Mouse (Mus musculus): ENCODE measurements around the gene Nxt2. TPM values are rescaled to one million over a fixed set of nuclear protein-coding genes. Genes with fewer than 3 reads are reported as not detected.

Nxt2 gene
- 12.4 and 13.4 TPM in 2 replicates for polyA plus RNA-seq (2016; fragmentation: Nextera tagmentation; extraction: Ambion mirVana)

DNA sequence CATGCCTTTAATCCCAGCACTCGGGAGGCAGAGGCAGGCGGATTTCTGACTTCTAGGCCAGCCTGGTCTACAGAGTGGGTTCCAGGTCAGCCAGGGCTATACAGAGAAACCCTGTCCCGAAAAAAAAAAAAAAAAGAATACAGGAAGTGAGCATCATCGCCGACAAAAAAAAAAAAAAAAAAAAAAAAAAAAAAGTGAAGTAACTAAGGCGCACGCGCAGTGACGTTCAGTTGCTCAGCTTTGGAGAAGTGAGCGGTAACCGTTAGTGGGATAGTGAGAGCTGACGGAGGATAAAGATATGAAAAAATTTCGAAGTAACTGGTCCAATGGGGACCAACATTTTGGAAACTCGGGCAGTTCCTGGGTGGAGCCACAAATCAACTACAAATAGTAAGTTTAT is at the start of gene Nxt2:
Gene Nxt2 (plus strand): TSS at position 229 of the 400 bp plus-strand sequence.
- Histone ChIP-seq H3K4me3 (peak within 1 kb of the TSS; percentile 46), H3K36me3 (no peaks in the 10 kb centered on the region), H3K4me1 (no peaks in the 10 kb centered on the region), H3K9me3 (no peaks in the 10 kb centered on the region), H3K27me3 (replicated peaks) (no peaks in the 10 kb centered on the region), H3K4me2 (replicated peaks) (peak within 1 kb of the TSS; percentile 50), H3K27ac (no peak within 1 kb of the TSS), H3K9ac (no peak within 1 kb of the TSS)
- no peak for ATAC-seq (ENCODE audit: low FRiP score, low read depth)
- 90% methylated on average over 14 of the region's 14 CpGs for WGBS

DNA sequence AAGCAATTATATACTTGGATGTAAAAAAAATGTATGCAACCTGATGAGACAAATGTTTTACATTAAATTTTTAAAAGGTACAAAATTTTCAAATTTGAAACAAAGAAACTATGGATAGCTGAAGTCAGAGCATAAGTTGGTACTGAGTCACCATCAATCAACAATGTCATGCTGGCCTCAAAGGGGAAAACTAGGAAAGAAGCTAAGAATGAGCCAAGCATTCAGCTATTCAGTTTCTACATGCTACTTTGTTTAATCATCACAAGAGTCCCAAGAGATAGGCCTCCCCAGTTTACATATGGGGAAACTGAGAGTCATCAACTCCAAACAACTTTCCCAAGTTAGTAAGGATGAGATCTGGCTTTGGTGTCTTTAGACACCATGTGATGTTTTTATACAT is 49.6 kb upstream of the Nxt2 start:
- no peaks in the 10 kb centered on the region for H3K36me3 ChIP-seq
- no peak overlapping the region for H3K27ac ChIP-seq
- no peak overlapping the region for H3K4me2 ChIP-seq (replicated peaks)
- H3K4me1 ChIP-seq: no peaks in the 10 kb centered on the region
- no peak overlapping the region for H3K4me3 ChIP-seq
- H3K27me3 ChIP-seq (replicated peaks): peaks cover 5% of the 10 kb centered on the region; the same call in 1 of the 2 replicates
- H3K9me3 ChIP-seq: no peaks in the 10 kb centered on the region
- no peak for ATAC-seq (ENCODE audit: low FRiP score, low read depth)
- no peak overlapping the region for H3K9ac ChIP-seq

DNA sequence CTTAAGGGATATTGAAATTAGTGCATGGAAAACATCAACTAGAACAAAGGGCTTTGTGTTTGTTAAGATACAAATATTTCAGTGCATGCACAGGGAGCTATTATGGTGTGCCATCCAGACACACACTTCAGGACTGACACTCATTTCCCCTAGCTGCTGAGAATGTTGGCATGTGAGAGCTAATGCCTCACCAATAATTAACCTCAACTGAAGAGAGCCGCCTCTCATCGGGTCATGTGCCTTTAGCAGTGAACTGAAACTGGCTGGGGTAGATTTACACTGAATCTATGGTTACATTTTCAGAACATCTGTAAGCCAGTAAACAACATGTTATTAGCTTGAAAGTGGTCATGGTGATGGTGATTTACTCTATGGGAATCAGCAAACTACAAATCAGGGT is 44.5 kb upstream of the Nxt2 start:
- WGBS: 79% methylated on average over 2 of the region's 2 CpGs
- Histone ChIP-seq H3K4me1 (no peaks in the 10 kb centered on the region), H3K4me2 (replicated peaks) (no peak overlapping the region), H3K27ac (no peak overlapping the region), H3K36me3 (no peaks in the 10 kb centered on the region), H3K9ac (no peak overlapping the region), H3K9me3 (no peaks in the 10 kb centered on the region), H3K4me3 (no peak overlapping the region), H3K27me3 (replicated peaks) (no peaks in the 10 kb centered on the region; the same call in 1 of the 2 replicates)
- ATAC-seq (ENCODE audit: low FRiP score, low read depth): no peak

DNA sequence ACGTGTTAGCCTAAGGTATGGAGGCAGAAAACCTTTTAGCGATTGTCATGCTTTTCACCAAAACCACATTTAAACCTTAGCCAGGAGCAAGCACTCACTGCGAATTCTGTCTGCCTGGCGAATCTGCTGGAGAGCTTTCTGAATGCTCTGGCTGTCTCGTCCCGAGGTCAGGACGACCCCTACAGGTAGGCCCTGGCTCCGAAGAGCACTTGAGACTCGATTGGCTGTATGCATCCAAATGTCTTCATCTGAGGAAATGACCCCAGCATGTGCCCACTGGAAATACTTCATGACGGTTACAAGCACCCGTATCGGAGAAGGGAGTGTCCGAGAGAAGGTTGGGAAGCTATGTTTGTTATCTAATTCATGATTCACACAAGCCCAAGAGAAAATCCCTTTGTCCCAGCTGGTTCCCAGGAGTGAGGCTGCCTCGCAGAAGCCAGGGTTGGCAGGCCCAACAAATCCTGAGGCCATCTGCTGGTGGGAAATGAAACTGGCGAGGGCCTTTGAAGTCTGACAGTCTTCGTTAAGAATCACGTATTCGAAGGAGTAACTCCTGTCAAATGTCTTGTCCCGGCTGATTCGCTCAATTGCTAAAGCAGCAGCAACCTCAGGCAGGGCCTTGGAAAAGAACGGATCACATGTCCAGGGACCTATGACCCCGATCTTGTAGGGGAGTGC is 37.4 kb upstream of the Nxt2 start:
- Histone ChIP-seq H3K36me3 (no peaks in the 10 kb centered on the region), H3K4me3 (no peak overlapping the region), H3K9ac (no peak overlapping the region), H3K9me3 (no peaks in the 10 kb centered on the region), H3K4me2 (replicated peaks) (peak overlapping the region; percentile 31), H3K27ac (no peak overlapping the region), H3K27me3 (replicated peaks) (no peaks in the 10 kb centered on the region), H3K4me1 (no peaks in the 10 kb centered on the region)
- WGBS: 30% methylated on average over 22 of the region's 22 CpGs
- ATAC-seq (ENCODE audit: low FRiP score, low read depth): peak; percentile 79

DNA sequence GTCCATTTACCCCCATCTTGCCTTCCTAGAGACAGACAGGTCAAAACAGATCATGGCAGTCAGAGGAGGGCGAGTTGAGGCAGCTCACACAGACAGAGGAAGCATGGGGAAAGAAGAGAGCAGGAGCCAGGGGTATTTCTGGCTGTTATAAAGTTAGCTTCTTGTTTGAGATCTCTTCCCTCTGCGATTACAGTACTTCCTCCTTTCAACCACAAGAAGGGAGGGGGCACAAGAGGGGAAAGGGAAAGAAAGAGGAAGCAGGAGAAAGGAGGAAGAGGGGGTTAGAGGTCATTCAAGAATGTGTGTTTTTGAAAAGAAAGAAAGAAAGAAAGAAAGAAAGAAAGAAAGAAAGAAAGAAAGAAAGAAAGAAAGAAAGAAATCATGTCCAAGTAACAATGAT is 36.2 kb upstream of the Nxt2 start:
- no peaks in the 10 kb centered on the region for H3K27me3 ChIP-seq (replicated peaks)

DNA sequence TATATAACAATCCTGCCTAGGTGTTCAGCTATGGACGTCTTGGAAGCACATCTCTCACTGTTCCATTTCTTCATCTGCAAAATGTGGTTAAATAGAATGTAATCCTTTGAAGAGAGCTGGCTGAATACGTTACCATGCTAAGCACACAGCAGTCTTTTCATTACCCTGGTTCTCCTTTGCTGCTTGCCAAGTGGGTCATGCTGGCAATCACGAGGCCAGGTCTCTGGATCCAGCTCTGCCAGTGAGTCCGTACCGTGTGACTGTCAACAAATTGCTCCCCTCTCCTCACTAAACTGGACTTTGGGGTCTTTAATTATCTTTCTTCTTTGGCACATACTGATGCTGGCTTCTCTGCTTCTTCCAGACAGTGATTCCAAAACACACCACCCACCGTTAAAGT is 32.1 kb upstream of the Nxt2 start:
- H3K9ac ChIP-seq: no peak overlapping the region
- H3K4me3 ChIP-seq: no peak overlapping the region
- ATAC-seq (ENCODE audit: low FRiP score, low read depth): no peak
- H3K27ac ChIP-seq: no peak overlapping the region
- H3K36me3 ChIP-seq: no peaks in the 10 kb centered on the region
- H3K27me3 ChIP-seq (replicated peaks): no peaks in the 10 kb centered on the region
- no peaks in the 10 kb centered on the region for H3K4me1 ChIP-seq
- 73% methylated on average over 6 of the region's 6 CpGs for WGBS
- no peak overlapping the region for H3K4me2 ChIP-seq (replicated peaks)
- H3K9me3 ChIP-seq: no peaks in the 10 kb centered on the region

More for the DNA sequence above, 36.2 kb upstream of the Nxt2 start:
- Histone ChIP-seq H3K4me1 (no peaks in the 10 kb centered on the region), H3K36me3 (no peaks in the 10 kb centered on the region), H3K9ac (no peak overlapping the region), H3K9me3 (no peaks in the 10 kb centered on the region), H3K4me2 (replicated peaks) (no peak overlapping the region), H3K4me3 (no peak overlapping the region), H3K27ac (no peak overlapping the region)
- ATAC-seq (ENCODE audit: low FRiP score, low read depth): no peak
- WGBS: 76% methylated on average over 2 of the region's 2 CpGs

DNA sequence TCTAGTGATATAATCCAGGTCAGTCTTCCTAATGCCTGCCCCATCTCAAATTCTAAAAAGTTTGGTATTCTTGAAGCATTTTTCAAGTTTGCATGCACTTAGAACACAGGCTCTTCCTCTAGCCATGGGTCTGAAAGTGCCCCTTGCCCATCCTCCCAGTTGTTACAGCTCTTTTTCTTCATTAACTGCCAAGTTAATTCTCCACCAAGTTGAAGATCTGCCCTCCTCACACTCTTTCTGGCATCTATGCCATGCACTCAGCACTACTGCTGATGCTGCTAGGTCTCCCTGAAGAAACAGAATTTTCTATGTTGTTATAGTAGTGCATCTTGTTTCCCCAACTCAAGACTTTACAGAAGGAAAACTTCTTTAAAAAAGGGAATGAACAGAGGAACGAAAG is 31.0 kb upstream of the Nxt2 start:
- Histone ChIP-seq H3K9me3 (no peaks in the 10 kb centered on the region), H3K4me2 (replicated peaks) (no peak overlapping the region), H3K9ac (no peak overlapping the region), H3K36me3 (no peaks in the 10 kb centered on the region), H3K4me3 (no peak overlapping the region), H3K27ac (no peak overlapping the region), H3K27me3 (replicated peaks) (no peaks in the 10 kb centered on the region), H3K4me1 (no peaks in the 10 kb centered on the region)
- no peak for ATAC-seq (ENCODE audit: low FRiP score, low read depth)
- WGBS: 75% methylated on average over 1 of the region's 1 CpGs

DNA sequence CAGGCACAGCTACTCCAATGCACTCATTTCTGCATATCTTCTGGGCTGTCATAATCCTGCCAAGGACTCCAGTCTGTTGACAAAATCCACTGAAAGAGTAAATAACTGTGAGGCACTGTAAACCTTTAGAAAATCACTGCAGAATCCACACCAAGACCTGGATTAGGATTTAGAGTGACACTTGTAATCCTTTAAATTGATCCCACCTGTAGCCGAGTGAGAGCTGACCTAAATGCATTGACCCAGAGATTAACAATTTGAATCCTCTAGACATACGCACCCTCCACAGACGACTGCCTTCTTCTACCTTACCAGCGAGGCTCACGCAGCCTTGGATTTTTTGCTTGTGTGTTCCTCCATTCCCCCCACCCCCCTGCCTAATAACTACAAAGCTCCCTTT is 29.7 kb upstream of the Nxt2 start, which contains the start of gene Gucy2f:
Gene Gucy2f (minus strand): TSS at position 101 of the 400 bp plus-strand sequence.
- Histone ChIP-seq H3K4me2 (replicated peaks) (no peak within 1 kb of the TSS), H3K36me3 (no peaks in the 10 kb centered on the region), H3K27ac (no peak within 1 kb of the TSS), H3K4me1 (no peaks in the 10 kb centered on the region), H3K27me3 (replicated peaks) (no peaks in the 10 kb centered on the region), H3K9ac (no peak within 1 kb of the TSS), H3K4me3 (no peak within 1 kb of the TSS), H3K9me3 (no peaks in the 10 kb centered on the region)
- ATAC-seq (ENCODE audit: low FRiP score, low read depth): no peak
- 73% methylated on average over 5 of the region's 5 CpGs for WGBS

DNA sequence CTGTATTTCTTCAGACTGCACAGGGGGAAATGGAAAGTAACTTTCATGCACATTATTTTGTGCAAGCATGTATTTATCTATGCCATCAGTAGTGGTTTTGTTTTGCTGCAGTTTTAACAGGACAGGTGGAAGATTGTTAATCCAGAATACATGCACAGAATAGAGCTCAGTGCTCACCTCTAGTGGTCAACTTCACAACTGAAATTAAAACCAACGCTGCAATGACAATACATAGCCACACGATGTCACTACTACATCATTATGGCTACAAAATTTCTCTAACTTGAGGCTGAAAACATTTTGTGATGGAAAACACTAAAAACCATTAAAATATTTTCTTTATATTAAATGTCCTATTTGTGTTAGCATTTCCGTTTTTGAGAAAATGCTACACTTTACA is 26.3 kb upstream of the Nxt2 start:
- Histone ChIP-seq H3K4me3 (no peak overlapping the region), H3K27ac (no peak overlapping the region), H3K9ac (no peak overlapping the region), H3K36me3 (no peaks in the 10 kb centered on the region), H3K27me3 (replicated peaks) (no peaks in the 10 kb centered on the region), H3K4me1 (no peaks in the 10 kb centered on the region), H3K9me3 (no peaks in the 10 kb centered on the region), H3K4me2 (replicated peaks) (no peak overlapping the region)
- WGBS: 15% methylated on average over 3 of the region's 3 CpGs
- ATAC-seq (ENCODE audit: low FRiP score, low read depth): no peak

DNA sequence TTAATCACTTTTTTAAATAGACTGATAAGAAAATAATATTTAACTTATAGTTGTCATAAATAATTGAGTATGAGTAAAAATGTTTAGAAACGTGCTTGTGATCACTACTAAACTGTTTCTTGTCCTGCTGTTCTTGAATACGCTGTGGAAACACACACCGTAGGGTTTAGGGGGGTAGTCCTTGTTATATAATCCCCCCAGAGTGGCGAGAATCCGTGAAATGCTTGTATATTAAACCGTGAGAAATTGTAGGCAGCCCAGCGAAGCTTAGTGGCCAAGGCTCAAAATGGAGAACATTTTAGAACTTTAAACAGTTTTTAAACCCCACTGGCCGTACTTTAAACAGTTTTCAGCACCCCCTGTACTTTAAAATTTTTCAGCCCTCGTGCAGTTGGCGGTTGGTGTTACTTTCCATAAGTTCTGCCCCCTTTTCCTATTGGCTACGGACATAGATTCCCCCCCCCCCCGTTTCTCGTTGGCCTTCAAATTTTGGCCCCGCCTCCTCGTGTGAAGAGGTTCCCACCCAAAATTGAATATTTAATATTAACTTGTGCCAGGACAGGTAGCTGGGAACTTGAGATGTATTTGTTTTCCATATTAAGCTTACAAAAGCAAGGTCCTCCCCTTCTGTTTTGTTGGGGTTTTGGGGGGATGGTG is 956 bp downstream of the Nxt2 start:
- H3K27me3 ChIP-seq (replicated peaks): no peaks in the 10 kb centered on the region
- H3K4me1 ChIP-seq: no peaks in the 10 kb centered on the region
- H3K4me3 ChIP-seq: peak overlapping the region; percentile 46
- H3K27ac ChIP-seq: no peak overlapping the region
- peak overlapping the region; percentile 50 for H3K4me2 ChIP-seq (replicated peaks)
- H3K36me3 ChIP-seq: no peaks in the 10 kb centered on the region
- no peaks in the 10 kb centered on the region for H3K9me3 ChIP-seq
- 0 out of 2 replicates have a peak overlapping the region, but pooled peaks have one; percentile 47 for H3K9ac ChIP-seq
- peak; percentile 59 for ATAC-seq (ENCODE audit: low FRiP score, low read depth)
- 22% methylated on average over 15 of the region's 15 CpGs for WGBS

DNA sequence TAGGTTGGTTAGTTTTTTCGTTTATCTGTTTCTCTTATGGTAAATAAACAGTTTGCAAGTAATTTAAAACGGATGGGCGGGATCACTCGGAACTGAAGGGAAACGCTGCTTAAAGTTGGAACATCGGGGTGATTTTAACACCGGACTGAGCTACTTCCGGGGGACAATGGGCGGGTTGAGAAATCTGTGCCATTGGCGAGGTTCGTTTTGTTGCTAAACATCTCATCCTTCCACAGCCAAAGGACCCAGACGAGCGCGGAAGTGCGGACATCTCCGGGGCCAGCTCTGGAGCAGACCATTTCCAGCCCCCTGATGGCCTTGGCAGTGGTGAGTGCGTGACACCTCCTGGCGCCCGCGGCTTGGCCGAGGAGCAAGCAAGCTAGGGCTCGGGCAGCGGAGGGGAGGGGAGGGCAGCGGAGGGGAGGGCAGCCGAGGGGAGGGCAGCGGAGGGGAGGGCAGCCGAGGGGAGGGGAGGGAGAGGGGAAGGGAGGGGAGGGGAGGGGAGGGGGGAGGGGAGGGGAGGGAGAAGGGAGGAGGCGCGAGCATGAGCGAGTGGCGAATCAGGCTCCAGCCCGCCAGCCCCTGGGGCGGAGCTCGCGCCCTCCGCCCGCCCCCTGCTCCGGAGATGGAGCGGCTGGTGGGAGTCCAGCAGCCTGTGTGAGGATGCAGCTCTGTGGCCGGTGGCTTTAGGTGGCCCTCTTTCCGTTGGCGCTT is 1.6 kb downstream of the Nxt2 start:
- ATAC-seq (ENCODE audit: low FRiP score, low read depth): peak; percentile 99
- WGBS: 19% methylated on average over 38 of the region's 42 CpGs
- peak overlapping the region; percentile 47; the same call in 1 of the 2 replicates for H3K9ac ChIP-seq

DNA sequence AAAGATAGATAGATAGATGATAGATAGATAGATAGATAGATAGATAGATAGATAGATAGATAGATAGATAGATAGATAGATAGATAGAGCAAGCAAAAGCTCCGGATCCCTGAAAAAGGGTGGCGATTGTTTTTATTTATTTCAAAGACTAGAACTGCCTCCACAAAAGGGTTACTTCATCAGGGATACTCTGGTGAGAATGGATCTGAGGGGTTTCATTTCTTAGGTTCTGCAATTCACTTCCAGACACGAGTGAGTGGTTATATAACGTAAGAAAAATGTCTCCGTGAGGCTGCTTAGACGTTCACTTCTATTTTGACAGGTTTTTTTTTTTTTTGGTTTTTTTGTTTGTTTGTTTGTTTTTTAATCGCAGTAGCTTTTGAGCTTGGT is 2.2 kb downstream of the Nxt2 start:
- H3K4me1 ChIP-seq: no peaks in the 10 kb centered on the region
- 0 out of 2 replicates have a peak, but pooled peaks have one; percentile 27 for ATAC-seq (ENCODE audit: low FRiP score, low read depth)
- peak overlapping the region; percentile 50 for H3K4me2 ChIP-seq (replicated peaks)
- 43% methylated on average over 7 of the region's 7 CpGs for WGBS
- H3K27me3 ChIP-seq (replicated peaks): no peaks in the 10 kb centered on the region
- H3K9ac ChIP-seq: no peak overlapping the region
- peak overlapping the region; percentile 46 for H3K4me3 ChIP-seq
- no peaks in the 10 kb centered on the region for H3K9me3 ChIP-seq
- H3K36me3 ChIP-seq: no peaks in the 10 kb centered on the region
- H3K27ac ChIP-seq: no peak overlapping the region

More for the DNA sequence above, 1.6 kb downstream of the Nxt2 start:
- Histone ChIP-seq H3K36me3 (no peaks in the 10 kb centered on the region), H3K4me1 (no peaks in the 10 kb centered on the region), H3K9me3 (no peaks in the 10 kb centered on the region), H3K27ac (no peak overlapping the region; the same call in 1 of the 2 replicates), H3K4me3 (peak overlapping the region; percentile 46), H3K4me2 (replicated peaks) (peak overlapping the region; percentile 50), H3K27me3 (replicated peaks) (no peaks in the 10 kb centered on the region)

Data from neural tube, embryonic 12.5 days (tissue).